Mouse (Mus musculus) C2C12 (cell line): ENCODE results near the gene Fblim1. TPM values are rescaled to one million over a fixed set of nuclear protein-coding genes. Genes with fewer than 3 reads are reported as not detected.
"Not testable (repeated sequence)": the region's sequence is repeated elsewhere in the genome, so short reads cannot be mapped to it uniquely, and the experiment has no call there.

Experiments used
- H3K27me3 ChIP-seq: one replicate; pipeline ENCODE4 v1.6.1; 2011; ENCODE audit not compliant: control insufficient read depth, insufficient read depth, insufficient read length
- H3K36me3 ChIP-seq: one replicate; pipeline ENCODE4 v1.6.1; 2011; ENCODE audit not compliant: control insufficient read depth, insufficient read depth
- H3K4me3 ChIP-seq: one replicate; pipeline ENCODE4 v1.5.1; 2011; ENCODE audit warnings: mild to moderate bottlenecking, control low read depth; ENCODE audit not compliant: poor library complexity, insufficient read depth, severe bottlenecking
- H3K79me2 ChIP-seq: one replicate; pipeline ENCODE4 v1.6.1; 2011; ENCODE audit not compliant: control insufficient read depth, insufficient read depth
- H3K79me3 ChIP-seq: one replicate; pipeline ENCODE4 v1.6.1; 2011; ENCODE audit warnings: low read depth, control low read depth
- H3ac ChIP-seq: one replicate; pipeline ENCODE3; 2011; ENCODE audit warnings: low read depth; ENCODE audit not compliant: control insufficient read depth, insufficient read length
- CEBPB ChIP-seq: IDR thresholded peaks from one replicate; pipeline ENCODE4 v1.6.1; 2011; ENCODE audit warnings: low read depth, mild to moderate bottlenecking, control low read depth, moderate library complexity
- CTCF ChIP-seq: IDR thresholded peaks from one replicate; pipeline ENCODE4 v1.5.1; 2011; ENCODE audit not compliant: control insufficient read depth, insufficient read depth, insufficient read length
- FOSL1 ChIP-seq: IDR thresholded peaks from one replicate; pipeline ENCODE4 v1.8.0; 2011; ENCODE audit warnings: mild to moderate bottlenecking, low read length; ENCODE audit not compliant: poor library complexity, insufficient read depth, severe bottlenecking
- MAX ChIP-seq: IDR thresholded peaks from one replicate; pipeline ENCODE4 v1.6.1; 2011; ENCODE audit warnings: mild to moderate bottlenecking, control low read depth
- MYOD1 ChIP-seq: IDR thresholded peaks from one replicate; pipeline ENCODE4 v1.6.1; 2011; ENCODE audit warnings: low read depth; ENCODE audit not compliant: control insufficient read depth, insufficient read length
- MYOG ChIP-seq: IDR thresholded peaks from one replicate; pipeline ENCODE4 v1.6.1; 2011; ENCODE audit not compliant: control insufficient read depth, insufficient read length; ENCODE audit errors: extremely low read depth
- USF1 ChIP-seq: IDR thresholded peaks from one replicate; pipeline ENCODE4 v1.6.1; 2011; ENCODE audit warnings: low read depth, mild to moderate bottlenecking, control low read depth, moderate library complexity
- polyA plus RNA-seq: library from polyadenylated mRNA; unstranded; fragments of >200 nt; fragmentation: generic; extraction: Trizol; gene quantifications from one replicate; pipeline ENCODE4 v1.2.1, GENCODE M21; 2012; ENCODE audit warnings: missing spikeins

Gene Fblim1
- polyA plus RNA-seq, 1 experiment: 49.8 TPM

DNA sequence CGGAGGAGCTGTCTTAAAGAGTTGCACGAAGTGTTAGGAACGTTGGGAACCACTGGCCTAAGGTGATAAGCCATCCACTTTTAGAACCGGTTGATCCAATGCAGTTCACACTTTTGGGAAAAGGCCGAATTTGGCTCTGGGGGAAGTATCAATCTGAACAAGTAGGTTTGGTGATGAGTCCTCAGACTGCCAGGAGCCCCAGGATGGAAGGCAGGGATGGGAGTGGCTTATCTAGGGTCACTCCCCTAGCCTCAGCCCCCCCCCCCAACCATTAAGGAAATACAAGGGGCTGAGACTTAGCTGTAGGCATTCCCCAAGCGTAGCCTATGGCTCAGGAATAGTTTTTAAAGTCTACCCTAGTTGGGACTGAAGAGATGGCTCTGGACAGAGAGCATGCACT, 39.7 kb downstream of the Fblim1 start:
- Histone ChIP-seq H3K4me3 (no peak overlapping the region), H3K79me3 (no peaks in the 10 kb centered on the region), H3K79me2 (no peaks in the 10 kb centered on the region), H3K27me3 (no peaks in the 10 kb centered on the region), H3K36me3 (no peaks in the 10 kb centered on the region), H3ac (no peak overlapping the region)
- TF ChIP-seq MYOD1 (no peak), CTCF (no peak), MAX (no peak), MYOG (no peak), CEBPB (no peak), FOSL1 (no peak), USF1 (no peak)

DNA sequence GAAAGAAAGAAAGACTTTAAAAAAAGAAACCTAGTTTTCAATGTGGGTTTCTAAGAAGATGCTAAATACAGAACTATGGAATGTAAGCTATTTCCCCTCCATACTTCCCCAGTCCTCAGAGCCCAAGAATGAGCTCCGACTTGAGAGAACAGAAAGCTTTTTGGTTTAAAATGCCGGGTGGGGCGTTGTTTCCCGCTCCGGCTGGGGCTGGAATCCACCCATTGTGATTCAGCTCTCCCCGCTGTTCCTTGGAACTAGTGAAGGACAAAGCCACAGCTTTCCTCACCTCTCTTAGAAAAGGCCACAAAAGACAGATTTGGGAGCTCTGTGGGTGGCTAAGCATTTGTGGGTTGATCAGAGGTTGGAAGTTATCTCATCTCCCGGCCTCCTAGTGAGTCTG, 40.6 kb downstream of the Fblim1 start:
- Histone ChIP-seq H3K36me3 (no peaks in the 10 kb centered on the region), H3K79me3 (no peaks in the 10 kb centered on the region), H3ac (no peak overlapping the region), H3K79me2 (no peaks in the 10 kb centered on the region), H3K27me3 (no peaks in the 10 kb centered on the region), H3K4me3 (no peak overlapping the region)
- TF ChIP-seq MYOG (no peak), FOSL1 (no peak), MAX (no peak), CEBPB (no peak), MYOD1 (no peak), CTCF (no peak), USF1 (no peak)

- Histone ChIP-seq H3K79me2 (no peaks in the 10 kb centered on the region), H3K36me3 (no peaks in the 10 kb centered on the region), H3K4me3 (no peak overlapping the region), H3K79me3 (no peaks in the 10 kb centered on the region), H3K27me3 (no peaks in the 10 kb centered on the region), H3ac (no peak overlapping the region)
- TF ChIP-seq USF1: no peak
- no peak for TF ChIP-seq MAX
- no peak for TF ChIP-seq MYOG
- no peak for TF ChIP-seq CEBPB
- TF ChIP-seq CTCF: no peak
- TF ChIP-seq FOSL1: no peak
- TF ChIP-seq MYOD1: no peak
These were observed 41.2 kb downstream of the Fblim1 start for GRCm38 (mm10) chr4:141564660-141565059.

GRCm38 (mm10) chr4:141564209-141564608, 41.7 kb downstream of the Fblim1 start:
- Histone ChIP-seq H3K27me3 (no peaks in the 10 kb centered on the region), H3K79me3 (no peaks in the 10 kb centered on the region), H3K36me3 (no peaks in the 10 kb centered on the region), H3ac (no peak overlapping the region), H3K4me3 (no peak overlapping the region), H3K79me2 (no peaks in the 10 kb centered on the region)
- no peak for TF ChIP-seq CTCF
- TF ChIP-seq USF1: no peak
- TF ChIP-seq MAX: no peak
- TF ChIP-seq FOSL1: no peak
- no peak for TF ChIP-seq CEBPB
- no peak for TF ChIP-seq MYOD1
- TF ChIP-seq MYOG: no peak

DNA sequence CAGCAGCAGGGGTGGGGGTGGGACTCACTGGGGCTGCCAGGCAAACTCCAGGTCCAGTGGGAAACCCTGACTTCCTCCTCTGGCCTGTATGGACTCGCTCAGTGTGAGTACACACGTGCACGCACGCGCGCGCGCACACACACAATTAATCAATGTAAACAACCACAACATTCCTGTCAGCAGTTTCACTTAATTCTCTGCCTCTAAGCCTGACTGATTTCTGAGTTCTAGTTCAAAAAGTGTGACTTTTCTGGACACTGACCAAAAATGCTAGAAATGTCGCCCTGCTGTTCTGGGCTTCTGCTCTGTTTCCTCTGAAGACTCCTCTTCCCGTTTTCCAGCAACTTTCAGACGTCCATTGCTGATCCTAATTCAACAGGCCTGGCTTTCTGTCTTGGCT, 43.6 kb downstream of the Fblim1 start:
- H3K79me3 ChIP-seq: no peaks in the 10 kb centered on the region
- no peaks in the 10 kb centered on the region for H3K79me2 ChIP-seq
- TF ChIP-seq MYOD1 (no peak), USF1 (no peak), MYOG (no peak), MAX (no peak), FOSL1 (no peak), CTCF (no peak), CEBPB (no peak)
- no peak overlapping the region for H3ac ChIP-seq
- no peaks in the 10 kb centered on the region for H3K36me3 ChIP-seq
- H3K4me3 ChIP-seq: no peak overlapping the region
- no peaks in the 10 kb centered on the region for H3K27me3 ChIP-seq

GRCm38 (mm10) chr4:141561331-141561919, 44.5 kb downstream of the Fblim1 start:
- not testable (repeated sequence) for H3K36me3 ChIP-seq, H3K27me3 ChIP-seq

More at GRCm38 (mm10) chr4:141561331-141561919, 44.5 kb downstream of the Fblim1 start:
- not testable (repeated sequence) for H3K79me3 ChIP-seq, H3K4me3 ChIP-seq, H3K79me2 ChIP-seq, H3ac ChIP-seq
